Mouse (Mus musculus): ENCODE measurements around the gene Krt8. TPM values are rescaled to one million over a fixed set of nuclear protein-coding genes. Genes with fewer than 3 reads are reported as not detected.

Krt8 gene
- total and polyA plus RNA-seq, 3 experiments, result 0.69 to 0.93 TPM; not detected in 1

DNA sequence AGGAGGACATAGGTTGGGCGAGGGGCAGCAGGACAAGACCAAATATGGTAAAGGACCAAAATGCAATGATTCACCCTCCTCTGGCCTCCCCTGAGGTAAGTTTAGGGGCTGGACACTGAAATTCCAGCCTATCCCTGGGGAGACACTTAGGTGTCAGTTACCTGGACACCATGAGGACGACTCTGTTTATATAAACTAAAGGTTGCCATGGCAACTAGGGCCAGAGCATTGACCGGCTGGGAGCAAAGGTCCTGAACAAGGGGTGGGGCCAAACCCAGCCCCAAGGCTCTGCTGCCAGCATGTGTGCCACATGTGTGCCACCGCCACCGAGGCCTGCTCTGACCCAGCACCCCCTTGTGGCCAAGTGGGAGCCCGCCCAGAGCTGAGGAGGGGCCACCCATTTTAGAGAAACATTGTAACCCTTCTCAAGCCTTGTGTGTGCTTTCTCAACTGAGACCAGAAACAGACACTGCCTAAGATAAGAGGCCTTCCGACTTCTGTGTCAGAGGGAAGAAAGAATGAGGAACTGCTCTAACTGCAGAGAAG lies 13.7 kb upstream of the Krt8 start (continued):
- TF ChIP-seq ELF1 (IDR thresholded peaks at IDR 0.05; ENCODE audit: low read depth, low read length) (peak; percentile 64; the same call in 1 of the 2 replicates), GATA1 (IDR thresholded peaks at IDR 0.05; ENCODE audit: low read depth, low read length) (peak; percentile 92), BHLHE40 (IDR thresholded peaks at IDR 0.05; ENCODE audit: borderline replicate concordance, low read depth, low read length) (peak; percentile 56; the same call in 1 of the 2 replicates), USF2 (IDR thresholded peaks at IDR 0.05; ENCODE audit: borderline replicate concordance in 1 of 2, insufficient read depth in 1 of 2, low read depth in 1 of 2, low read length in 2 of 2) (no peak), EP300 (IDR thresholded peaks at IDR 0.05; ENCODE audit: low read depth in 1 of 2, low read length in 2 of 2) (peak; percentile 86 to 96), JUND (IDR thresholded peaks at IDR 0.05; ENCODE audit: low read depth, low read length) (no peak), TCF12 (IDR thresholded peaks at IDR 0.05; ENCODE audit: low read depth, low read length) (peak; percentile 83), MAZ (IDR thresholded peaks at IDR 0.05; ENCODE audit: low read depth, low read length) (peak; percentile 93), E2F4 (IDR thresholded peaks at IDR 0.05; ENCODE audit: borderline replicate concordance, low read depth, low read length) (no peak), HCFC1 (IDR thresholded peaks at IDR 0.05; ENCODE audit: low read depth, low read length) (peak; percentile 65; the same call in 1 of the 2 replicates)

DNA sequence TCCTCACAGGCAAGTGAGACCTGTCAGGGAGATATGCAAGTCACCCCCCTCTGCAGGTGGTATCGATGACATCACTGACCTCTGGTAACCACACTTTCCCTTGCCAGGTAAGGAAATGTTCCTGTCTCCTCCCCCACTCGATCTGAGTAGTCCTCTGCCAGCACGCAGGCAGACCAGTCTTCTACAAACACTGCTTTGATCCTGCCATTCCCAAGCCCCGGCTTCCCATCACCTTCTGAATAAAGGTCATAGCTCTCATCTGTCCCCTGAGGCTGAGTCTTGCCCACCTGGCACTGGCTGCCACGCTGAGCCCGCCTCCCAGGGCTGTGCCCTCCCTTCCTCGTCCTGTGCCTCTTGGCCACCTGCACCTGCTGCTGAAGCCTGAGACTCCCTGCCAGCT lies 12.5 kb upstream of the Krt8 start:
- peaks cover 0 to 27% of the 10 kb centered on the region in 2 experiments; a peak in 2 of 4 replicates for H3K36me3 ChIP-seq (ENCODE audit: control insufficient read depth in 1 of 2, insufficient read depth in 2 of 2, low read length in 2 of 2)
- no peak overlapping the region for H3K4me3 ChIP-seq (ENCODE audit: control insufficient read depth in 1 of 2, insufficient read depth in 1 of 2, low read depth in 2 of 2, low read length in 2 of 2)
- no peak for TF ChIP-seq CHD2 (IDR thresholded peaks at IDR 0.05; ENCODE audit: low read length)
- TF ChIP-seq E2F4 (IDR thresholded peaks at IDR 0.05; ENCODE audit: borderline replicate concordance, low read depth, low read length), result no peak
- no peak for TF ChIP-seq SIN3A (IDR thresholded peaks at IDR 0.05; ENCODE audit: low read length)
- no peak for TF ChIP-seq RAD21 (IDR thresholded peaks at IDR 0.05; ENCODE audit: low read depth, low read length)
- no peak for TF ChIP-seq MAFK (IDR thresholded peaks at IDR 0.05; ENCODE audit: borderline replicate concordance, low read depth, low read length)
- peaks cover 4 to 42% of the 10 kb centered on the region in 2 experiments for H3K4me1 ChIP-seq (ENCODE audit: control insufficient read depth in 1 of 2, insufficient read depth in 2 of 2, low read length in 2 of 2)
- no peaks in the 10 kb centered on the region for H3K9me3 ChIP-seq (replicated peaks; ENCODE audit: insufficient read depth, low read length)
- H3K27ac ChIP-seq (ENCODE audit: control insufficient read depth, low read depth, low read length), result no peak overlapping the region
- H3K9ac ChIP-seq (ENCODE audit: control insufficient read depth, low read depth, low read length, poor library complexity, severe bottlenecking), result no peak overlapping the region
- H3K27me3 ChIP-seq (ENCODE audit: control insufficient read depth in 1 of 2, insufficient read depth in 2 of 2, low read length in 2 of 2), result no peaks in the 10 kb centered on the region
- no peaks in the 10 kb centered on the region for H3K79me2 ChIP-seq (ENCODE audit: control insufficient read depth, insufficient read depth, low read length, poor library complexity)
- DNase-seq (ENCODE audit: low read depth, low spot score), result no peak

DNA sequence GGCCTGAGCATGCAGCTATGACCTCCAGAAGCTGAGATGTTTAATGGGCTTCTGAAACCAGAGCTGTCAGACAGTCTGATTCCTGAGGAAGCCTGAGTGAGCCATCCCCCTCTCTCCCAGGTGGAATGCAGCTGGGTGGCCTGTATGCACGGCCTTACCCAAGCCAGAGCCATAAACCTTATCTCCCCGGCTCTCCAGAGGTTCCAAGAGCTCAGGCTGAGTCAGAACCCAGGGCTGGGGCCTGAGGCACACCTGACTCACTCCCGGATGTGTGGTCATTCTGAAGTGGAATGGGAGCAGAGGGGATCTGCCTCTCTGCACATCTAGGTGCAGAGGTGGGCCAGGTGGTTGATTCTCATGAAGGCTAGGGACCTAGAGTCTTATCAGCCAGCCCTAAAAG lies 11.8 kb upstream of the Krt8 start:
- H3K4me1 ChIP-seq (ENCODE audit: control insufficient read depth in 1 of 2, insufficient read depth in 2 of 2, low read length in 2 of 2), result peaks cover 4 to 42% of the 10 kb centered on the region in 2 experiments
- peak; percentile 59 for DNase-seq (ENCODE audit: low read depth, low spot score)
- TF ChIP-seq MYC (IDR thresholded peaks at IDR 0.05; ENCODE audit: low read depth, low read length) (no peak), GATA1 (IDR thresholded peaks at IDR 0.05; ENCODE audit: low read depth, low read length) (peak; percentile 21; the same call in 1 of the 2 replicates)
- peaks cover 0 to 27% of the 10 kb centered on the region in 2 experiments; a peak in 2 of 4 replicates for H3K36me3 ChIP-seq (ENCODE audit: control insufficient read depth in 1 of 2, insufficient read depth in 2 of 2, low read length in 2 of 2)
- H3K79me2 ChIP-seq (ENCODE audit: control insufficient read depth, insufficient read depth, low read length, poor library complexity), result no peaks in the 10 kb centered on the region
- H3K27ac ChIP-seq (ENCODE audit: control insufficient read depth, low read depth, low read length), result no peak overlapping the region
- H3K27me3 ChIP-seq (ENCODE audit: control insufficient read depth in 1 of 2, insufficient read depth in 2 of 2, low read length in 2 of 2), result no peaks in the 10 kb centered on the region
- H3K9ac ChIP-seq (ENCODE audit: control insufficient read depth, low read depth, low read length, poor library complexity, severe bottlenecking), result 0 out of 2 replicates have a peak overlapping the region, but pooled peaks have one; percentile 1
- no peaks in the 10 kb centered on the region for H3K9me3 ChIP-seq (replicated peaks; ENCODE audit: insufficient read depth, low read length)
- H3K4me3 ChIP-seq (ENCODE audit: control insufficient read depth in 1 of 2, insufficient read depth in 1 of 2, low read depth in 2 of 2, low read length in 2 of 2), result no peak overlapping the region

Measured in MEL (cell line).